Mouse (Mus musculus): ENCODE measurements around the gene Zbtb32. TPM values are rescaled to one million over a fixed set of nuclear protein-coding genes. Genes with fewer than 3 reads are reported as not detected.

Zbtb32 gene
- polyA plus RNA-seq, 1 experiment, result 22.7 TPM

DNA sequence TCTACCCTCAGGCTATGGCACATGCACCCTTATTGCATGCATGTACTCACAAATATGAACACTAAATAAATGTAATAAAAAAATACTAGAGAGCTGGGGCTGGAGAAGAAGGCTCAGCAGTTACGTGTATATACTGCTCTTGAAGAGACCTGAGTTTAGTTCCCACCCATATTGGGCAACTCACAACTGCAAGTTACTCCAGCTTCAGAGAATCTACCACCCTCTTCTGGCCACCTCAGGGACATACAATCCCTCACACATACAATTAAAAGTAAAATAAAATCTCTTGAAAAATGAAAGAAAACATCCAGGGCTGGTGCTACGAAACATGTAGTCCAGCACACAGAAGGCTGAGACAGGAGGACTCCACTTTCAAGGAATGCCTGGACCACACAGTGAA is 15.7 kb upstream of the Zbtb32 start:
- no peak for TF ChIP-seq POLR2A (IDR thresholded peaks at IDR 0.05; ENCODE audit: insufficient read depth, low read length)
- no peak for TF ChIP-seq CTCF (IDR thresholded peaks at IDR 0.05; ENCODE audit: low read depth, low read length)
- no peak for TF ChIP-seq EP300 (IDR thresholded peaks at IDR 0.05; ENCODE audit: insufficient read depth, low read depth, low read length)
- H3K4me1 ChIP-seq (ENCODE audit: control insufficient read depth, insufficient read depth, low read length), result peaks cover 2% of the 10 kb centered on the region
- peaks cover 13% of the 10 kb centered on the region for H3K36me3 ChIP-seq (ENCODE audit: control insufficient read depth, insufficient read depth, low read length, poor library complexity, severe bottlenecking)
- H3K9me3 ChIP-seq (replicated peaks; ENCODE audit: control insufficient read depth, insufficient read depth, low read length, poor library complexity, severe bottlenecking), result no peaks in the 10 kb centered on the region
- peak overlapping the region; percentile 51; the same call in 1 of the 2 replicates for H3K27ac ChIP-seq (ENCODE audit: insufficient read depth, low read length)
- H3K27me3 ChIP-seq (ENCODE audit: control insufficient read depth, insufficient read depth, low read length, poor library complexity, severe bottlenecking), result no peaks in the 10 kb centered on the region
- no peak overlapping the region for H3K4me3 ChIP-seq (ENCODE audit: low read depth, low read length)
- H3K9ac ChIP-seq (ENCODE audit: low read depth, poor library complexity, severe bottlenecking), result no peak overlapping the region

GRCm38 (mm10) chr7:30613529-30614112 is 14.9 kb upstream of the Zbtb32 start:
- peaks cover 2% of the 10 kb centered on the region for H3K4me1 ChIP-seq (ENCODE audit: control insufficient read depth, insufficient read depth, low read length)

DNA sequence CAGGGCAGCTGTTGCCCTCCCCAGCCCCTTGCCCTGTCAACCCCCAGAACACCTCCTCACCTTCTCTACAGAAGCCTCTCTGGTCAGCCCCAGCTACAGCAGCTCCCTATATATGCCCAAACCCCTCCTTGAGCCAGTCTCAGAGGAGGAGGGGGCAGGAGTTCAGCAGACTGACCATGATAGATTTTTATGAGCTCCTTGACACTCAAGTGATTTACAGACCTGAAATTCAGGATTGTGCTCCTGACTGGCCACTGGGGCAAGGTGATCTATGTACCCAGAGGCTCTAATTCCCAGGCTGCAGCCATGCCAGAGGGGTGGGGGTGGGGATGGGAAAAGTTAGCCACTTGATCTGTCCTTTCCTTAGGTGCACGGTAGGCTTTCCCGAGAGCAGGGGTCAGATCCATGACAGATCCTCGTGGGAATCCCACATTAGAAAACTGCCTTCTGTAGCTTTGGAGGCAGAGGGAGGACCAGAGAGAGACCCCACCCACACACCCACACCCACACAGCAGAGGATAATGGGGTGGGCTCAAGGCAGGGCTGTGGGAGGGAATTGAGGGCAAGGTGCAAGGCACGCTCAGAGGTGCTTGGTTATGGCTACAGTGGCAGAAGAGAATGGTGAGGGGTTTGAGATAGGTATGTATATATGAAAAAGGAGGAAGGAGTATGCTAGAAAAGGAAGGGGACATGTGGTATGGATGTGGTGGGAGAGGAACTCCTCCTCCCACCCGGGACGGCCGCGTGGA is 14.1 kb upstream of the Zbtb32 start, which contains the start of gene Upk1a:
Upk1a (minus strand) TSS at position 194 of the 749 bp plus-strand sequence.
- Histone ChIP-seq H3K9ac (ENCODE audit: low read depth, poor library complexity, severe bottlenecking) (no peak within 1 kb of the TSS), H3K4me1 (ENCODE audit: control insufficient read depth, insufficient read depth, low read length) (peaks cover 2% of the 10 kb centered on the region), H3K4me3 (ENCODE audit: low read depth, low read length) (no peak within 1 kb of the TSS), H3K36me3 (ENCODE audit: control insufficient read depth, insufficient read depth, low read length, poor library complexity, severe bottlenecking) (peaks cover 3% of the 10 kb centered on the region; the same call in 1 of the 2 replicates), H3K27ac (ENCODE audit: insufficient read depth, low read length) (no peak within 1 kb of the TSS), H3K9me3 (replicated peaks; ENCODE audit: control insufficient read depth, insufficient read depth, low read length, poor library complexity, severe bottlenecking) (no peaks in the 10 kb centered on the region), H3K27me3 (ENCODE audit: control insufficient read depth, insufficient read depth, low read length, poor library complexity, severe bottlenecking) (no peaks in the 10 kb centered on the region)
- no peak for TF ChIP-seq POLR2A (IDR thresholded peaks at IDR 0.05; ENCODE audit: insufficient read depth, low read length)
- no peak for TF ChIP-seq CTCF (IDR thresholded peaks at IDR 0.05; ENCODE audit: low read depth, low read length)
- no peak for TF ChIP-seq EP300 (IDR thresholded peaks at IDR 0.05; ENCODE audit: insufficient read depth, low read depth, low read length)

More at GRCm38 (mm10) chr7:30613529-30614112, 14.9 kb upstream of the Zbtb32 start:
- Histone ChIP-seq H3K9me3 (replicated peaks; ENCODE audit: control insufficient read depth, insufficient read depth, low read length, poor library complexity, severe bottlenecking) (no peaks in the 10 kb centered on the region), H3K27me3 (ENCODE audit: control insufficient read depth, insufficient read depth, low read length, poor library complexity, severe bottlenecking) (no peaks in the 10 kb centered on the region), H3K4me3 (ENCODE audit: low read depth, low read length) (no peak overlapping the region), H3K27ac (ENCODE audit: insufficient read depth, low read length) (no peak overlapping the region), H3K9ac (ENCODE audit: low read depth, poor library complexity, severe bottlenecking) (no peak overlapping the region), H3K36me3 (ENCODE audit: control insufficient read depth, insufficient read depth, low read length, poor library complexity, severe bottlenecking) (peaks cover 8% of the 10 kb centered on the region)
- TF ChIP-seq CTCF (IDR thresholded peaks at IDR 0.05; ENCODE audit: low read depth, low read length) (peak; percentile 72), EP300 (IDR thresholded peaks at IDR 0.05; ENCODE audit: insufficient read depth, low read depth, low read length) (no peak)

DNA sequence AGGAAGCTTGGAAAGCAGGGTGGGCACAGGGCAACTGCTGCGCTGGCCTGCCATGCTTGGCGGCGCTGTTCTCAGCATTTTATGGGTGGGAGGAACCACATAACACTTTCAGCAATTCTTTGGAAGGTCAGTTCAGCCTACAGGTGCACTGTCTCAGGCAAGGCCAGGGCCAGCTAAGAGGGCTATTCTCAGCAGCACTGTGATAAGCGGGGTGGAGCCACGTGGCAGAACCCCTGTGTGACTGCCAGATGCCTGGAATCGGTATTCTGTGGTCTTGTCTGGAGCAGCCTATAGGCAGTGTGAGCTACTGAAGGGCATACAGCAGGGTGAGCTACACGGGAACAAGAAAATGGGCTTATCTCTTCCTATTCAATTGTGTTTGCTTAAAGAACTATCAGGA is 11.3 kb upstream of the Zbtb32 start:
- TF ChIP-seq EP300 (IDR thresholded peaks at IDR 0.05; ENCODE audit: insufficient read depth, low read depth, low read length) (no peak), CTCF (IDR thresholded peaks at IDR 0.05; ENCODE audit: low read depth, low read length) (peak; percentile 32)
- Histone ChIP-seq H3K9me3 (replicated peaks; ENCODE audit: control insufficient read depth, insufficient read depth, low read length, poor library complexity, severe bottlenecking) (no peaks in the 10 kb centered on the region), H3K36me3 (ENCODE audit: control insufficient read depth, insufficient read depth, low read length, poor library complexity, severe bottlenecking) (no peaks in the 10 kb centered on the region), H3K4me3 (ENCODE audit: low read depth, low read length) (no peak overlapping the region), H3K27me3 (ENCODE audit: control insufficient read depth, insufficient read depth, low read length, poor library complexity, severe bottlenecking) (no peaks in the 10 kb centered on the region), H3K27ac (ENCODE audit: insufficient read depth, low read length) (no peak overlapping the region), H3K4me1 (ENCODE audit: control insufficient read depth, insufficient read depth, low read length) (peaks cover 2% of the 10 kb centered on the region), H3K9ac (ENCODE audit: low read depth, poor library complexity, severe bottlenecking) (no peak overlapping the region)

- H3K27ac ChIP-seq (ENCODE audit: insufficient read depth, low read length), result peak overlapping the region; percentile 11
- H3K9me3 ChIP-seq (replicated peaks; ENCODE audit: control insufficient read depth, insufficient read depth, low read length, poor library complexity, severe bottlenecking), result no peaks in the 10 kb centered on the region
- H3K9ac ChIP-seq (ENCODE audit: low read depth, poor library complexity, severe bottlenecking), result no peak overlapping the region
- TF ChIP-seq CTCF (IDR thresholded peaks at IDR 0.05; ENCODE audit: low read depth, low read length) (no peak), EP300 (IDR thresholded peaks at IDR 0.05; ENCODE audit: insufficient read depth, low read depth, low read length) (no peak), POLR2A (IDR thresholded peaks at IDR 0.05; ENCODE audit: insufficient read depth, low read length) (no peak)
- H3K4me1 ChIP-seq (ENCODE audit: control insufficient read depth, insufficient read depth, low read length), result peaks cover 7% of the 10 kb centered on the region
- no peaks in the 10 kb centered on the region for H3K27me3 ChIP-seq (ENCODE audit: control insufficient read depth, insufficient read depth, low read length, poor library complexity, severe bottlenecking)
- no peaks in the 10 kb centered on the region for H3K36me3 ChIP-seq (ENCODE audit: control insufficient read depth, insufficient read depth, low read length, poor library complexity, severe bottlenecking)
- no peak overlapping the region for H3K4me3 ChIP-seq (ENCODE audit: low read depth, low read length)
These were observed 9.8 kb upstream of the Zbtb32 start for GRCm38 (mm10) chr7:30608476-30608875.

DNA sequence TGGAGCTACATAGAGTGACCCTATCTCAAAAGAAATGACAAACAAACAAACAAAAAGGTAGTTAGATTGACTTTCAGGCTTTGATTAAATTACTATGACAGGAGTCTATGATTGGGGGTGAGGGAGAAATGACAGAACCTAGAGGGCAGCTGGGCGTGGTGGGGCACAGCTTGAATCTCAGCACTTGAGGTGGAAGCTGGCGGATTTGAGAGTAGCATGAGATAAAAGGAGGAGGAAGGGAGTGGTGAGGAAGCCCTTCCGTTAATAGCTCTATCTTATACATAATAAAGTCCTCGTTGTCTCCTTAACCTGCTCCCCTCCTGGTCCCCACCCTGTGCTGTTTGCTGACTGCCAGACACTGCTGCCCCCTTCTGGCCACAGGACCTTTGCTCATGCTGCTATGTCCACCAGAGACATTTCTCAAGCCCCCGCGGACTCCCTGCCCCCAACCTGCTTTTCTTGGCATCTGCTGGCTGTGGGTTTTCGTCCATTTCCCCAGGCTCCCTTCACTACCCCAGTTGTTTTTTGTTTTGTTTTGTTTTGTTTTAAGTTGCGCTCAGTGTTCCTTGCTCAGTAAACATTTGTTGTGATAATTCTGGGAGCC is 9.1 kb upstream of the Zbtb32 start:
- Histone ChIP-seq H3K27ac (ENCODE audit: insufficient read depth, low read length) (peak overlapping the region; percentile 11), H3K27me3 (ENCODE audit: control insufficient read depth, insufficient read depth, low read length, poor library complexity, severe bottlenecking) (no peaks in the 10 kb centered on the region), H3K4me1 (ENCODE audit: control insufficient read depth, insufficient read depth, low read length) (peaks cover 13% of the 10 kb centered on the region), H3K9me3 (replicated peaks; ENCODE audit: control insufficient read depth, insufficient read depth, low read length, poor library complexity, severe bottlenecking) (no peaks in the 10 kb centered on the region), H3K4me3 (ENCODE audit: low read depth, low read length) (no peak overlapping the region), H3K36me3 (ENCODE audit: control insufficient read depth, insufficient read depth, low read length, poor library complexity, severe bottlenecking) (no peaks in the 10 kb centered on the region), H3K9ac (ENCODE audit: low read depth, poor library complexity, severe bottlenecking) (no peak overlapping the region)
- no peak for TF ChIP-seq POLR2A (IDR thresholded peaks at IDR 0.05; ENCODE audit: insufficient read depth, low read length)
- TF ChIP-seq CTCF (IDR thresholded peaks at IDR 0.05; ENCODE audit: low read depth, low read length), result peak; percentile 90
- TF ChIP-seq EP300 (IDR thresholded peaks at IDR 0.05; ENCODE audit: insufficient read depth, low read depth, low read length), result peak; percentile 91

Measured in ES-Bruce4 (cell line).